Mouse (Mus musculus) thymus, adult 2 months (tissue): Measurements from ENCODE around the gene Icam4.

Experiments
- CTCF ChIP-seq: fragments of 200-500 bp; IDR thresholded peaks from 2 replicates; pipeline ENCODE4 v1.5.1; 2012; ENCODE audit warnings: mild to moderate bottlenecking, control low read depth, low read length, moderate library complexity, borderline replicate concordance; ENCODE audit not compliant: control insufficient read depth, poor library complexity, insufficient read depth; ENCODE audit errors: extremely low read depth
- POLR2A ChIP-seq: fragments of 200-500 bp; IDR thresholded peaks from 2 replicates; pipeline ENCODE4 v1.6.1; 2012; ENCODE audit warnings: mild to moderate bottlenecking, low read length, control low read depth, moderate library complexity; ENCODE audit not compliant: control insufficient read depth, poor library complexity, insufficient read depth; ENCODE audit errors: extremely low read depth

- TF ChIP-seq POLR2A, result no peak
- TF ChIP-seq CTCF, result no peak
These were observed 27.4 kb upstream of the Icam4 start for GRCm38 (mm10) chr9:21001651-21002200.
